Mouse (Mus musculus) left cerebral cortex, postnatal 14 days (tissue): ENCODE measurements around the gene Ezr. TPM values are rescaled to one million over a fixed set of nuclear protein-coding genes. Genes with fewer than 3 reads are reported as not detected.

Experiments used
- DNase-seq, 2 experiments: peaks; one replicate each; pipeline ENCODE4 v3.0.0; 2021 to 2022; ENCODE audit warnings: low spot score in 2 of 2, mixed read lengths in 1 of 2
- intact Hi-C: fragments of 180-260 bp; cut with DNase I; formaldehyde crosslinking; loops from one replicate; pipeline ENCODE4 v1.15.1; 2025
- total RNA-seq, 2 experiments: library from RNA; stranded (reverse); gene quantifications; 2 replicates each; pipeline ENCODE4 v1.2.3; 2021

The Ezr gene
- total RNA-seq, 2 experiments from 2014 or later, result 43.6 to 47.9 TPM

GRCm38 (mm10) chr17:6776123-6776522, 6.5 kb downstream of the Ezr start:
- intact Hi-C loops, result loop anchor here (10.0 kb wide), 1 partner anchor 109 kb away; no protein-coding TSS in a partner anchor
- no peak for DNase-seq

GRCm38 (mm10) chr17:6775671-6776070, 6.9 kb downstream of the Ezr start:
- no peak for DNase-seq
- intact Hi-C loops, result loop anchor here (10.0 kb wide), 1 partner anchor 109 kb away; no protein-coding TSS in a partner anchor

- DNase-seq, result no peak
- intact Hi-C loops, result loop anchor here (10.0 kb wide), 1 partner anchor 110 kb away; no protein-coding TSS in a partner anchor
Measured at GRCm38 (mm10) chr17:6775221-6775620, 7.4 kb downstream of the Ezr start.

GRCm38 (mm10) chr17:6773249-6773966, 9.2 kb downstream of the Ezr start:
- DNase-seq, result no peak
- intact Hi-C loops, result loop anchor here (10.0 kb wide), 1 partner anchor 111 kb away; no protein-coding TSS in a partner anchor

DNA sequence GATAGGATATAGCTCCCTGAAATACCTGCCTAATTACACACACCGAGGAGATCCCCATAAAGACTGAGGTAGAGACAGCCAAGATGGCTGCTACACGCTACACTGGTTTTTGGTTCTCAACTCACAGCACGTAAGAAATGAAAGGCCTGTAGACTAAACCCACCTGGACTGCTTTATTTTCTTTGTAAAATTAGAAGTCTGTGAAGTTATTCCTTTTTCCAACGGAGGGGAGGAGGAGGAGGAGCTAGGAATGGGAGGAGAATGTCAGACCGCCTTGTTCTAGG, 10.2 kb downstream of the Ezr start:
- DNase-seq, result no peak
- intact Hi-C loops, result loop anchor here (10.0 kb wide), 1 partner anchor 112 kb away; no protein-coding TSS in a partner anchor

- no peak for DNase-seq
- intact Hi-C loops, result loop anchor here (10.0 kb wide), 1 partner anchor 113 kb away; no protein-coding TSS in a partner anchor
Measured at GRCm38 (mm10) chr17:6771661-6772489, 10.7 kb downstream of the Ezr start.

DNA sequence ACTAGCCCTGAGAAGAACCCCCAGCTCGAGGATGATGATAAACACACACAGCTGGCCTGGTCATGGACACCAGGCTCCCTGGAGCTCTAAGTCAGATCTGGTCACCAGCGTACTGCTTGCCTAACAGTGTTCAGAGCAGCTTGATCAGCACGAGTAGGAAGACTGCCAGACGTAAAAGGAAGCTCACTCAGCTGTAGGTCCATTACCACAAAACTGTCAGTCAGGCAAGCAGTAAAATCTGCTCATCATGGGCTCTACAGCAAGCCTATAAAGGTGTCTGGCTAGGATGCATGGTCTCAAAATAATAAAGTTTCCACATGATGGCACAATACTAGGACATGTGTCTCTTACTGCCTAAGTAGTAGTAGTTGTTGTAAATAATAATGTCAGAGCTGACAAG, 13.0 kb downstream of the Ezr start:
- intact Hi-C loops, result loop anchor here (10.0 kb wide), 1 partner anchor 115 kb away; no protein-coding TSS in a partner anchor

DNA sequence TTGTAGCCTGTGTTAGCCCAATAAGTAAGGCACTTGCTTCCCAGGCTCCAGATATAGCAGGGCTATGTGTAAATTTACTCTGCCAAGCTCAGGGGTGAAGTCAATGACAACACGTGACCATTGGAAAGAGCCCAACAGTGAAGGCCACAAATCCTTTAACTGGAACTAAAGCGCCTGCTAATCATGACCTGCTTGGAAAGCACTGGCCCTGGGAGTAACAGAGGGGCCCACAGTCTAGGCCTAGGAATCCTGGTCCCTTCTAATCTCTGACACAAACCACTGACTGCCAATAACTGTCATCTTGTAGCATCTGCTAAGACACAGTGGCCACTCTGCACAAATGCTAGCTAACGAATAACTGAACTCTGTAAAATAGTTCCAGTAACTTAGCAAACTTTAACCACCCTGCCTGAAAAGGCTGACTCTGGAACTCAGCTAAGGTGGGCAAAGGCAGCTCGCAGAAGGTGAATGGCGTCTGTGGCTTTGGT, 14.2 kb downstream of the Ezr start:
- DNase-seq, result no peak
- intact Hi-C loops, result no loop called here

More for the DNA sequence above, 13.0 kb downstream of the Ezr start:
- DNase-seq, result no peak

- no peak for DNase-seq
- intact Hi-C loops, result no loop called here
Measured at GRCm38 (mm10) chr17:6767771-6768170, 14.8 kb downstream of the Ezr start.

- no peak for DNase-seq
- intact Hi-C loops, result no loop called here
Measured at GRCm38 (mm10) chr17:6766823-6767222, 15.8 kb downstream of the Ezr start.

- DNase-seq, result no peak
- intact Hi-C loops, result no loop called here
Measured at GRCm38 (mm10) chr17:6765886-6766285, 16.7 kb downstream of the Ezr start.

DNA sequence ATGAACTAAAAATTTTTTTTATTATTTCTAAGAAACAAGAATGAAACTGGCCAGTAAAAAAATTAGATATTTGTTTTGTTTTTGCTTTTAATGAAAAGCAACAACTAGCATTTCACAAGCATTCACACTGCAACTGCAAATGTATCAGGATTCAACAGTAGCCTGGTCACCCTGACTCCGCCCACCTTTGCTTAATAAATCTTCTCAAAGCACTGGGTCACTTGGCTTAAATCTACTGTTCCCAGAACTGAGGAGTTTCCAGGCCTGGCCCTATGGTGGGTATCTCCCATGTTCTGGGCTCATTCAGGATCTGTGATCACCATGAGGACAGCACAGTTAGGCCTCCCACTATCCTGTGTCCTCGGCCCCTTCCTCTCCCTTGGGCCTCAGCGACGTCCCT, 17.9 kb downstream of the Ezr start:
- intact Hi-C loops, result no loop called here
- no peak for DNase-seq

DNA sequence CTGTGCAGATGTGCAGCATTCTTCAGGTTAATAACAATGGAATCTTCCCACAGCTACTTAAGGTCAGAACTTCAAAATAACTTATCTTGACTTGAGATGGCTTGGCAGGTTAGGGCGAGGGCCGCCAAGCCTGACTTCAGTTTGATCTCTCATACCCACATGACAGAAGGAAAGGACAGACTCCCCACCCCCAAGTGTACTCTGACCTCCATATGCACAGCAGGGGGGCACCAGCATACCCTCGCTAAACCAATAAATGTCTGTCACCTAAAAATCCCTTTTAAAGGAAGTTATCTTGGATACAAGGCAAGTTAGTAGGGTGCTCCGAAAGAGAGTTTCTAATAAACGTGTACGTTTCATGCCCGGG, 18.4 kb downstream of the Ezr start:
- intact Hi-C loops, result no loop called here
- no peak for DNase-seq

DNA sequence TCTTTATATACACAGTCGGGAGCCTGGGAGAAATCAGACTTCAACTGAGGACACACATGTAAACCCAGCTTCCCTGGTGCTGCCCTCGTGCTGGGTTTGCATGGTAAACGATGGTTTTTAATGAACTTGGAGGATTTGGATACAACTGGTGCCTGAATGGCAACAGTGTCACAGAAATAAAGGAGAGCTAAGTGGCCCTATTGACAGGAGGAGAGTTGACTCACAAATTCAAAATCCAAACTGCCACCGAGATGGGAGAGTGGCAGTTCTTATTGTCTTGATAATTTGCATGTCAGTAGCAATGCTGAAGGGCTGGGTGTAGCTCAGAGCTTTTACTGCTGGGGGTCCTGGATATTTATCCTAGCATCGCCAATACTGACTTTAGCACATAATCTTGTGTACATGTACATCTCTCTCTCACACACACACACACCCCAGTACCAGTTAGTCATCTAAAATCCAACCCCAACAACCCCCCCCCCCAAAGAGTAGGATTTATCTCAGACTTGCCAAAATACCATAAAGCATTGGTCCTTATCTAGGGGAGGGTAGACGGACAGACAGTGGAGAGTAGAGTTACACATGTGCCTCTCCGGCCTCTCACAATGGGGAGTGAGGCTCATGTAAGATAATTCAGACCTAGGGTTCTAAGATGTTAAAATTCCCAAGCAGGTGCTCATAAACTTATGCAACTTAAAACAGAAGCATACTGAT, 18.9 kb downstream of the Ezr start:
- no peak for DNase-seq
- intact Hi-C loops, result no loop called here

DNA sequence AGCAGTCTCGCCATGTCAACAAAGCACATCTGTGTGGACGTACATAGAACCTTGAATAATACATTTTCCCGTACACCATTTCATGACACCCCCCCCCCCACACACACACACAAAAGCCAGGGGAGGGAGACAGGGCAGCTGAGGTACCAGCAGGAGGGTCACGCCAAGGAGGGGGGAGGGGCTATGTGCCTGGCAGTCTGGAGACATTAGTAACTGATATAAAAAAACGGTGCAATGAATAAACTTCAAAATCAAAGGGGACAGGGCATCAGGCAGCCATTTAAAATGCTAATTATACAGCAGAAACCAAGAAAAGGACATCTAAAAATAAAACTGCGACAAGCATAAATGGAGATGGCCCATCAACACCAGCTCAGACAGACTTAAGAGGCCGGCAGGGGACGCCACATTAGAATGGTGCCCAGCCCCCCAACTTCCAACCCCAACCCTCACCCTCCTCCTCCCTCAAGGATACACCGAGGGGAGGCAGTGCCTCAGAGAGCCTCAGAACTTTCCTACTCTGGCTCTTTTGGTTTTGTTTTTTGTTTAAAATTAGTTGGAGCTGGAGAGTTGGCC, 22.8 kb downstream of the Ezr start:
- intact Hi-C loops, result no loop called here
- no peak for DNase-seq

DNA sequence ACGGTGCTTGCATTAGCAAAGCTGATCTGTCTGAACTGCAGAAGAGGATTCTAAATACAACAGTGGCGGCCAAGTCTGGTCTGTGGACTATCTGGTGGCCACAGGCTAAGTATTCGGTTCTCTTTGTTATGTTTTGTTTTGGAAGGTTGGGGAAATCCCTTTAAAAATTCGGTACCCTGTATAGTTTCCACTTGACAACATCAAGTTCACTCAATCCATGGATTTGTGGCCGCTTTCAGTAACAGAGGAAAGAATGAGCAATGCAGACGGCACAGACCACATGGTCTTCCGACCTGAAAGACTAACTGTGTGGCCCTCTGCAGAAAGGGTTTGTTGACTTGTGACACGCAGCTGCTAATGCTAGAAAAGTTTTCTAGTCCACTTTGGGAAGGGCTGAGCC, 23.7 kb downstream of the Ezr start:
- intact Hi-C loops, result no loop called here

GRCm38 (mm10) chr17:6757902-6758301, 24.7 kb downstream of the Ezr start:
- no peak for DNase-seq
- intact Hi-C loops, result no loop called here

More for the DNA sequence above, 23.7 kb downstream of the Ezr start:
- DNase-seq, result no peak

DNA sequence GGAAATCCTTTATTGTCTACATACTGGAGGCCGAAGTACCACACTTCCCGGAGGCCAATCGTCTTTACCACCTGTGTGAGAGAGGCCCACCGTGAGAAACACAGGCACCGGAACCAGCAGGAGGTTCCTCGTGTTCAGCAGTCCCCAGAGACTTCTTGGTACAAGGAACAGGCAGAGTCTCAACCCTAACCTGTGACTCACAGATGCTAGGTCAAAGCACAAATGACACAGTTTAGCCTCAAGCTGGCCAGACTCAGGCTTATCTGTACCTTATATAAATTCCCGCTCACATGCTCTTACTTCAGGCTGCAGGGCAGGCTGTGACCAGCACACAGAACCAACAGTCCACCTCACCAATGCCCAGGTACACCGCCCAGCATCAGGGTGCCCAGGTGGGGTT, 26.7 kb downstream of the Ezr start:
- intact Hi-C loops, result no loop called here
- no peak for DNase-seq

GRCm38 (mm10) chr17:6755176-6755575, 27.4 kb downstream of the Ezr start:
- no peak for DNase-seq
- intact Hi-C loops, result no loop called here

DNA sequence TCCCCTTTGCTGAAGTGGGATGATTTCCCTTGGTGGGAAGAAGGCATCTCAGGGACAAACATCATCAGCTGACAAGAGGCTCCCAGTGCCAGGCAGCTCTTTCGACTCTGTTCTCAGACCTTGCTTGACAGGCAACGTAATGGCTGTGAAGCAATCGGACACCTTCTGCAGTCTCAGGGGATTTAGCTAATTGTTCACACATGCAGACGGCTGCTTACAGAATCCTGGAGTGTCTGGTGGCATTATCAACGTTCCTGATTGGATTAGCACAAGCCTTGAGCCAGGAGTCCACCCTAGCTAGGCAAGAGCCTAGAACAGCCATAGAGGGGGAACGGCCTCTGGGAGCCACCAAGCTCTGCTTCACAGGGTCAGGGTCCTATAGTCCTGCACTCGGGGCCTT, 30.2 kb downstream of the Ezr start:
- intact Hi-C loops, result no loop called here
- DNase-seq, result no peak
